Mouse (Mus musculus) kidney, embryonic 16.5 days (tissue): ENCODE measurements at regions not wholly inside any gene's neighbourhood (a gene's known extent, or its start where the extent isn't known, plus 50 kb on each side); places are given as distances from the start of the nearest gene placed in this dataset.
A peak's percentile ranks its signal among the peaks of the same experiment; 100 is the strongest.

Experiments
- ATAC-seq: fragments of 200-750 bp; cut with Nextera tagmentation; 2 replicates; pipeline ENCODE4 v1.8.0; 2017; ENCODE audit warnings: moderate TSS enrichment; ENCODE audit not compliant: low FRiP score, low TSS enrichment
- H3K27ac ChIP-seq: fragments of 300-500 bp; sonication (generic); 2 replicates; pipeline ENCODE4 v1.5.1; 2014; ENCODE audit warnings: low read length
- H3K27me3 ChIP-seq: fragments of 300-500 bp; sonication (generic); 2 replicates; pipeline ENCODE4 v1.6.1; 2014; ENCODE audit warnings: low read length, control low read depth, mixed read lengths; ENCODE audit not compliant: insufficient read depth
- H3K36me3 ChIP-seq: fragments of 300-500 bp; sonication (generic); 2 replicates; pipeline ENCODE4 v1.6.1; 2014; ENCODE audit warnings: low read length, control low read depth, mixed read lengths; ENCODE audit not compliant: insufficient read depth
- H3K4me1 ChIP-seq: fragments of 300-500 bp; sonication (generic); 2 replicates; pipeline ENCODE4 v1.6.1; 2014; ENCODE audit warnings: low read length, control low read depth, mixed read lengths; ENCODE audit not compliant: insufficient read depth
- H3K4me2 ChIP-seq: fragments of 300-500 bp; sonication (generic); replicated peaks from 2 replicates; pipeline ENCODE4 v1.6.1; 2014; ENCODE audit warnings: low read depth, low read length
- H3K4me3 ChIP-seq: fragments of 300-500 bp; sonication (generic); 2 replicates; pipeline ENCODE4 v1.5.1; 2014; ENCODE audit warnings: mild to moderate bottlenecking, low read length
- H3K9ac ChIP-seq: fragments of 300-500 bp; sonication (generic); replicated peaks from 2 replicates; pipeline ENCODE4 v1.6.1; 2014; ENCODE audit warnings: low read length
- H3K9me3 ChIP-seq: fragments of 300-500 bp; sonication (generic); 2 replicates; pipeline ENCODE4 v1.6.1; 2016; ENCODE audit warnings: low read length, control low read depth
- WGBS: fragments of 180-500 bp; shearing (Covaris S2); extraction: QIAGEN DNeasy Blood & Tissue Kit; methylation state at CpG from one replicate; pipeline ENCODE4 v1.1.7; 2014; 5-methylcytosine and 5-hydroxymethylcytosine counted together

GRCm38 (mm10) chr12:13114341-13114740 is 134.7 kb downstream of the Ddx1 start:
- no peak for ATAC-seq
- 37% methylated on average over 4 of the region's 4 CpGs for WGBS
- Histone ChIP-seq H3K27me3 (no peaks in the 10 kb centered on the region), H3K4me3 (no peak overlapping the region), H3K4me2 (no peak overlapping the region), H3K9ac (no peak overlapping the region), H3K36me3 (no peaks in the 10 kb centered on the region), H3K27ac (no peak overlapping the region), H3K4me1 (0 out of 2 replicates have a peak, but pooled peaks cover 4% of the 10 kb centered on the region), H3K9me3 (peaks cover 2% of the 10 kb centered on the region; the same call in 1 of the 2 replicates)

GRCm38 (mm10) chr12:13106931-13107330 is 142.1 kb downstream of the Ddx1 start:
- H3K36me3 ChIP-seq, result no peaks in the 10 kb centered on the region
- no peak overlapping the region for H3K4me2 ChIP-seq
- no peak overlapping the region for H3K9ac ChIP-seq
- no peak for ATAC-seq
- H3K4me3 ChIP-seq, result no peak overlapping the region
- no peaks in the 10 kb centered on the region for H3K27me3 ChIP-seq
- H3K4me1 ChIP-seq, result peaks cover 2% of the 10 kb centered on the region; the same call in 1 of the 2 replicates
- H3K9me3 ChIP-seq, result peaks cover under 1% of the 10 kb centered on the region; the same call in 1 of the 2 replicates
- H3K27ac ChIP-seq, result no peak overlapping the region
- WGBS, result 88% methylated on average over 3 of the region's 3 CpGs

DNA sequence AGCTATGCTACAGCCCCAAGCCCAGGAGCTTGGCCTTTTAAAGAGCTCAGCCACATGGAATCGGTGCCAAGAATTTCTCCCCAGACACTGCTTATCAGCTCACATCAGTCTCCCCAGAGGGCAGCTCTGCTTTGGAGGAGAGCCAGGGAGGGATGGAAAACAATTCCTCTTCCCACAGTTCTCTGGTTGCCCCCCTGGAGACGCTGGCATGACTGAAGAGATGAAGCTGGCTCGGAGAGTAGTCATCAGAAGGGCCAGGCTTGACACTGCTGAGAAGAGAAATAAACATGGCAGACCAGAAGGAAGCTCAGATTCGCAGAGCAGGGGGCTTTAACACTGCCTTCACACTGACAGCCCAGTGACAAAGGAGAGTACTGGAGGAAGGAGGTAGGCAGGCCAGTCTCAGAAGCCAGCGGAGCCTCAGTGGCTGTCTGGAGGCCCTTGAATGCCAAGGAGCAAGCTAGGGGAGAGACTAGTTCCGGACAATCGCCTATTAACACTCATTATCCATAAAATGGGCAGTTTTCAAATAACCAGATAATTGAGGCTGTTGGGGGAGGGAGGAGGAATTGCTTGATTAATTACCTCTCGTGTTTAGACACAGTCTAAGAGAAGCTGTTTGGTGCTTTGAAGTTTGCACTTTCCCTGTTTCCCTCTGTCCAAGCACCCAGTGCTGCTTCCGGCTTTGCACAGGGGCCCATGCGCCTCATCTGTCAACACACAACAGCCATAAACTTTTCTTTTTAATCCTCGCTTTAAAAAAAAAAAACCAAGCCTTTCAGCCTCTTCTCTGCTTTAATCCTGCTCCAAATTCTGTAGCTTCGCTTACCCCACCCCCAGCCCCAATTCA is 148.3 kb downstream of the Ddx1 start:
- H3K9me3 ChIP-seq, result peaks cover 6% of the 10 kb centered on the region; the same call in 1 of the 2 replicates
- peak; percentile 80 for ATAC-seq
- H3K27me3 ChIP-seq, result no peaks in the 10 kb centered on the region
- H3K4me1 ChIP-seq, result peaks cover 20% of the 10 kb centered on the region
- no peak overlapping the region for H3K9ac ChIP-seq
- H3K4me3 ChIP-seq, result no peak overlapping the region
- WGBS, result 16% methylated on average over 12 of the region's 12 CpGs
- H3K4me2 ChIP-seq, result no peak overlapping the region
- no peaks in the 10 kb centered on the region for H3K36me3 ChIP-seq
- H3K27ac ChIP-seq, result peak overlapping the region; percentile 80

DNA sequence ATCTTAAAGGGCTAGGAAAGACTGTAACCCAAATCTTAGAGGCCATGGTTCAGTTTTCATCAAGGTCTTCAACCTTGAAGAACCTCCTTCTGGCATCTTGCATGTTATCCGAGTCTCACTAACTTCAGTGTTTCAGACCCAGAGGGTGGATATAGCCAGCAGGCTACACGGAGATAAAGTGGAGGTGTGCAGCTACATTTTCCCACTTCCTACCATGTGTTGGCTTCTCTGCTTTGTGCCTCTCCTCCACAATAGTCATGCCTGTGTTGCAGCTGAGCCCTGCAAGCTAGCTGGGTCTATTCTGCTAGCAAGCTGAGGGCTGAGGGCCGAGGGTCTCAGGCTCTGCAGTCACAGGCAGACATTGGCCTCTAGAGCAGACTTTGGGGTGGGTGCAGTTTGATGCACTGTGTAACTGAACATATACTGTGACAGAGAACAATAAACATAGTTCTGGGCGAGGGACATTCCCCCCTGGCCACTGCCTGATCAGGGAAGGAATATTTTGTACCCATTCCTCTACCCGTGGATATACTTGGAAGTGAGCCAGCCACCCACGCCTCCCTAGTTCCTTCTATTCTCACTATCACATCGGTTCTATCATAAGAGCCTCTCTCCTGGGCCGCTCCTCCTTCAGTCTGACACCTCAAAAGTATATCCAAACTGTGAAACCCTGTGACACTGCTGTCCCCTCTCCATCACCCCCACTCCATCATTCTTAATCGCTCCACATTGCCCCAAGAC is 152.6 kb upstream of the Mycn start:
- Histone ChIP-seq H3K9me3 (peaks cover 2% of the 10 kb centered on the region; the same call in 1 of the 2 replicates), H3K4me2 (no peak overlapping the region), H3K36me3 (no peaks in the 10 kb centered on the region), H3K4me1 (no peaks in the 10 kb centered on the region), H3K27me3 (no peaks in the 10 kb centered on the region), H3K9ac (no peak overlapping the region), H3K4me3 (no peak overlapping the region), H3K27ac (no peak overlapping the region)
- WGBS, result 58% methylated on average over 9 of the region's 9 CpGs
- ATAC-seq, result no peak

DNA sequence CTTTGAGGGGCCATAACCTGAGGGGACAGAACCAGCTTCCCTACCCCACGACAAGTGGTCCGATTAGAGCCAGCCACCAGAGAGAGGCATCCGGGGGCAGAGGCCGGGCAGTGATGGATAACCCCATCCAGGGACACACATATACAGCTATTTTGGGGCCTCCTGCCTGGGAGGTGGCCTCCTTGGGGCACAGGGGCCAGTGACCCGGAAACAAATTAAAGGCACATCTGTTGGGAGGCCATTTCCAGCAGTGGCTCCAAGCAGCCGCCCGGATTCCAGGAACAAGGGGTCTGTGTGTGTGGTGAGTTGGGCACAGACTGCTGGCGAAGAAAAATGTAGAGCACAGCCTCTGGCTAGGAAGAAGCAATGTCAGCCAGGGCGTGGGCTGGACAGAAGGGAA is 144.2 kb upstream of the Mycn start:
- H3K4me1 ChIP-seq, result no peaks in the 10 kb centered on the region
- H3K27ac ChIP-seq, result no peak overlapping the region
- H3K9me3 ChIP-seq, result no peaks in the 10 kb centered on the region
- no peak for ATAC-seq
- H3K9ac ChIP-seq, result no peak overlapping the region
- no peaks in the 10 kb centered on the region for H3K27me3 ChIP-seq
- no peak overlapping the region for H3K4me2 ChIP-seq
- 31% methylated on average over 9 of the region's 9 CpGs for WGBS
- H3K4me3 ChIP-seq, result no peak overlapping the region
- no peaks in the 10 kb centered on the region for H3K36me3 ChIP-seq

GRCm38 (mm10) chr12:13085484-13085883 is 143.8 kb upstream of the Mycn start:
- Histone ChIP-seq H3K4me2 (no peak overlapping the region), H3K27me3 (no peaks in the 10 kb centered on the region), H3K36me3 (no peaks in the 10 kb centered on the region), H3K4me1 (no peaks in the 10 kb centered on the region), H3K27ac (no peak overlapping the region), H3K9me3 (no peaks in the 10 kb centered on the region), H3K9ac (no peak overlapping the region), H3K4me3 (no peak overlapping the region)
- no peak for ATAC-seq
- 94% methylated on average over 6 of the region's 6 CpGs for WGBS

GRCm38 (mm10) chr12:13083337-13084054 is 141.8 kb upstream of the Mycn start:
- H3K27me3 ChIP-seq, result no peaks in the 10 kb centered on the region
- H3K4me1 ChIP-seq, result no peaks in the 10 kb centered on the region
- 45% methylated on average over 8 of the region's 8 CpGs for WGBS
- H3K36me3 ChIP-seq, result no peaks in the 10 kb centered on the region
- ATAC-seq, result peak; percentile 59
- no peak overlapping the region for H3K4me2 ChIP-seq
- no peak overlapping the region for H3K4me3 ChIP-seq
- no peaks in the 10 kb centered on the region for H3K9me3 ChIP-seq
- no peak overlapping the region for H3K9ac ChIP-seq
- no peak overlapping the region for H3K27ac ChIP-seq

- H3K9me3 ChIP-seq, result no peaks in the 10 kb centered on the region
- no peaks in the 10 kb centered on the region for H3K36me3 ChIP-seq
- no peak overlapping the region for H3K4me3 ChIP-seq
- H3K4me2 ChIP-seq, result no peak overlapping the region
- H3K9ac ChIP-seq, result no peak overlapping the region
- no peak for ATAC-seq
- no peak overlapping the region for H3K27ac ChIP-seq
- no peaks in the 10 kb centered on the region; the same call in 1 of the 2 replicates for H3K4me1 ChIP-seq
- no peaks in the 10 kb centered on the region for H3K27me3 ChIP-seq
- 72% methylated on average over 5 of the region's 5 CpGs for WGBS
Measured at GRCm38 (mm10) chr12:13080791-13081190, 139.1 kb upstream of the Mycn start.

DNA sequence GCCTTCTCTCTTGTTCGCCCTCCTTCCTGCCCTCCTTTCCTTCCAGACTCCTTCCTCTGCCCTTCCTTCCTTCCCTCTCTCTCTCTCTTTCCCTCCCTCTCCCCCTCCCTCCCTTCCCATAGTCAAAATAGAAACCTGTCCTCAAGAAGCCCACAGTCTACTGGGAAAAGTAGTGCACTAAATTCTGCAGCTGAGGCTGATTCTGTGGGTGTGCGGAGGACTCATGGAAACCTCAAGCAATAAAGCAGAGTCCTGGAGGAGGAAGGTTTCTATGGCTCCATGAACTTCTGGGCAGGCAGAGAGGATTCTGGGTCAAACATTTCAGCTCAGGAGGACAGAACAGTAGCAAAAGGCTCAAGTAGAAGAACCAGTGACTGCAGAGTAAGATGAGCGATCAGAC is 138.1 kb upstream of the Mycn start:
- Histone ChIP-seq H3K4me2 (no peak overlapping the region), H3K4me3 (no peak overlapping the region), H3K9ac (no peak overlapping the region), H3K9me3 (no peaks in the 10 kb centered on the region), H3K27ac (no peak overlapping the region), H3K36me3 (no peaks in the 10 kb centered on the region), H3K4me1 (no peaks in the 10 kb centered on the region; the same call in 1 of the 2 replicates), H3K27me3 (no peaks in the 10 kb centered on the region)
- ATAC-seq, result no peak
- whole genome bisulfite sequencing, result 95% methylated on average over 3 of the region's 3 CpGs
